ENCODE assay signal across 15 mouse cellular contexts in genomic region chr5:134214021-134214806, GRCm38 (mm10). TPM values are rescaled to one million over a fixed set of nuclear protein-coding genes. Genes with fewer than 3 reads are reported as not detected.
DNase-seq lines count a peak whose midpoint lies in the region; ATAC-seq and TF ChIP-seq lines count a peak whose summit lies in the region.
"Had no signal": no experiment of that assay in that cellular context is flagged by ENCODE, and none has a peak within 500 bp of the region (broad histone marks: within the 10 kb centered on the region; RNA-seq: fewer than 3 reads in every experiment).

No protein-coding gene starts in this region.

- TF ChIP-seq CTCF in thymus, adult 2 months (IDR thresholded peaks at IDR 0.05; ENCODE audit: borderline replicate concordance, control insufficient read depth, extremely low read depth, insufficient read depth, low read length, poor library complexity) = no peak

- DNase-seq in kidney, postnatal 4 days = peak; percentile 62 to 66
- no peak for DNase-seq in thymus, adult 2 months
- no peak for DNase-seq in thymus, postnatal 14 days
- DNase-seq in right cerebral cortex, postnatal 10 days (ENCODE audit: low spot score in 2 of 2) = no peak
- no peak for DNase-seq in ovary, adult 18-20 months (ENCODE audit: low spot score)
- DNase-seq: heart, adult 18-20 months; layer of hippocampus, postnatal 36 days; right cerebral cortex, postnatal 14 days had no signal

- TF ChIP-seq POLR2A in thymus, adult 2 months (IDR thresholded peaks at IDR 0.05; ENCODE audit: control insufficient read depth, extremely low read depth, insufficient read depth, low read length, poor library complexity) = no peak

- no peak overlapping the region for H3K4me2 ChIP-seq in kidney, embryonic 15.5 days
- H3K4me2 ChIP-seq: forebrain, embryonic 15.5 days; hindbrain, embryonic 12.5 days; neural tube, embryonic 12.5 days had no signal

- 61% methylated on average over 12 of the region's 12 CpGs for WGBS in kidney, embryonic 15.5 days
- WGBS in thymus, adult 2 months = 37% methylated on average over 12 of the region's 12 CpGs

- H3K9me3 ChIP-seq in kidney, embryonic 15.5 days (replicated peaks) = no peaks in the 10 kb centered on the region
- H3K9me3 ChIP-seq: forebrain, embryonic 15.5 days; hindbrain, embryonic 12.5 days; neural tube, embryonic 12.5 days had no signal

- no peak for ATAC-seq in kidney, embryonic 15.5 days (replicated peaks; ENCODE audit: low FRiP score)
- ATAC-seq in hematopoietic stem cell, adult 5-6 weeks (replicated peaks in 1 of 2; ENCODE audit: insufficient read depth in 1 of 2, low FRiP score in 2 of 2, low TSS enrichment in 1 of 2, low read depth in 1 of 2, poor library complexity in 2 of 2, severe bottlenecking in 2 of 2) = peak; percentile 90 to 92
- ATAC-seq in neutrophil, adult 5-6 weeks (ENCODE audit: extremely low read depth, insufficient number of reproducible peaks, low FRiP score, poor library complexity, severe bottlenecking) = peak; percentile 69
- ATAC-seq: forebrain, embryonic 15.5 days had no signal

- H3K27ac ChIP-seq in kidney, embryonic 15.5 days = no peak overlapping the region
- peak overlapping the region; percentile 34 for H3K27ac ChIP-seq in thymus, adult 2 months (ENCODE audit: control insufficient read depth, insufficient read depth, low read length)
- H3K27ac ChIP-seq: forebrain, embryonic 15.5 days; hindbrain, embryonic 12.5 days; neural tube, embryonic 12.5 days had no signal

- H3K36me3 ChIP-seq in kidney, embryonic 15.5 days = peaks cover 14% of the 10 kb centered on the region
- no peaks in the 10 kb centered on the region for H3K36me3 ChIP-seq in thymus, adult 2 months (ENCODE audit: control insufficient read depth, insufficient read depth, low read length)
- H3K36me3 ChIP-seq: G1E had no signal

- no peaks in the 10 kb centered on the region for H3K27me3 ChIP-seq in kidney, embryonic 15.5 days
- no peaks in the 10 kb centered on the region for H3K27me3 ChIP-seq in thymus, adult 2 months (ENCODE audit: control insufficient read depth, insufficient read depth, low read length)
- H3K27me3 ChIP-seq: forebrain, embryonic 15.5 days; hindbrain, embryonic 12.5 days; neural tube, embryonic 12.5 days had no signal

- H3K9ac ChIP-seq in kidney, embryonic 15.5 days = no peak overlapping the region
- H3K9ac ChIP-seq: forebrain, embryonic 15.5 days; hindbrain, embryonic 12.5 days; neural tube, embryonic 12.5 days had no signal

- H3K4me1 ChIP-seq in kidney, embryonic 15.5 days = peaks cover 10% of the 10 kb centered on the region; the same call in 1 of the 2 replicates
- peaks cover 13% of the 10 kb centered on the region for H3K4me1 ChIP-seq in thymus, adult 2 months (replicated peaks; ENCODE audit: control insufficient read depth, insufficient read depth, low read length)
- H3K4me1 ChIP-seq: forebrain, embryonic 15.5 days; hindbrain, embryonic 12.5 days had no signal

- no peak overlapping the region for H3K4me3 ChIP-seq in kidney, embryonic 15.5 days (replicated peaks)
- H3K4me3 ChIP-seq in thymus, adult 2 months (ENCODE audit: control insufficient read depth, insufficient read depth, low read length) = no peak overlapping the region
- H3K4me3 ChIP-seq: forebrain, embryonic 15.5 days; hindbrain, embryonic 12.5 days; neural tube, embryonic 12.5 days had no signal

RNA-seq across cellular contexts. Expression of gene Ncf1, which starts 15.2 kb away (rescaled TPM):
- 3.6 and 3.7 TPM in 2 replicates for polyA plus RNA-seq in kidney, embryonic 15.5 days (2015; fragmentation: Nextera tagmentation; extraction: Ambion mirVana)
- polyA plus RNA-seq in thymus, adult 2 months (2012; rRNA removed) = 28.6 and 35.9 TPM in 2 replicates
- 61.2 and 107 TPM in 2 replicates for total RNA-seq in hematopoietic stem cell, adult 5-6 weeks (2017)
- 432 and 448 TPM in 2 replicates for total RNA-seq in neutrophil, adult 5-6 weeks (2017)

RNA-seq across cellular contexts. Expression of gene Gtf2ird2, which starts 30.4 kb away (rescaled TPM):
- 9.1 and 9.6 TPM in 2 replicates for polyA plus RNA-seq in kidney, embryonic 15.5 days (2015; fragmentation: Nextera tagmentation; extraction: Ambion mirVana)
- 9.7 and 9.9 TPM in 2 replicates for polyA plus RNA-seq in thymus, adult 2 months (2012; rRNA removed)
- total RNA-seq in hematopoietic stem cell, adult 5-6 weeks (2017) = 7.8 and 11.9 TPM in 2 replicates
- 9.5 and 13.1 TPM in 2 replicates for total RNA-seq in neutrophil, adult 5-6 weeks (2017)

RNA-seq across cellular contexts. Expression of gene Rcc1l, which starts 37.6 kb away (rescaled TPM):
- polyA plus RNA-seq in kidney, embryonic 15.5 days (2015; fragmentation: Nextera tagmentation; extraction: Ambion mirVana) = 34.6 and 37.2 TPM in 2 replicates
- 18.0 and 20.4 TPM in 2 replicates for polyA plus RNA-seq in thymus, adult 2 months (2012; rRNA removed)
- total RNA-seq in hematopoietic stem cell, adult 5-6 weeks (2017) = 8.0 and 9.1 TPM in 2 replicates
- total RNA-seq in neutrophil, adult 5-6 weeks (2017) = 4.2 and 7.8 TPM in 2 replicates

Comparison
In these comparisons a context has a peak if more than half of its experiments do, and no peak if none do; other contexts are left out.
1. DNase-seq: peak in kidney, postnatal 4 days (2 of 2); none in thymus, adult 2 months (single experiment), thymus, postnatal 14 days (single experiment), right cerebral cortex, postnatal 10 days (0 of 2) and ovary, adult 18-20 months (single experiment).